In the genomic region with DNA sequence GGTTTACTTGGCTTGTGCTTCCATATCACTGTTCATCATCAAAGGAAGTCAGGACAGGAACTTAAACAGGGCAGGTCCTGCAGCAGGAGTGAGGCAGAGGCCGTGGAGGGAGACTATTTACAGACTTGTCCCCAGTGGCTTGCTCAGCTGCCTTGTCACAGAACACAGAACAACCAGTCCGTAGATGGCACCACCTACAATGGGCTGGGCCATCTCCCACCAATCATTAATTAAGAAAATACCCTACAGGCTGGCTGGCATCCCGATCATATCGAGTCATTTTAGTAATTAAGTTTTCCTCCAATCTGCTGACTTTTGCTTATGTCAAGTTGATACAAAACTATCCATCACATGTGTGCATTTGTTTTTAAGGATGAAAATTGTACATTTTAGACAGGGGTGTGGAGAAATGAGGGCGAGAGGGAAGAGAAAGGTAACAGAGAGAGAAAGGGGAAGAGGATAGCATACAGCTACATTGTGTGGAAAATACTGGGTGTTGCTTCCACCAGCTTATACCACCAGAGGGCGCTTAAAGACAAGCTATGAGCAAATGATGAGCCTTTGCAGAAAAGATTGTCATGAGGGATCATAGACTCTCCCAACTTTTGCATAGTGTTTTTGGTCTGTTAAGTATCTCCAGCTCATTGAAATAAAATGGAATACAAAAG, we compare ENCODE assay signal across 9 mouse cellular contexts. TPM values are rescaled to one million over a fixed set of nuclear protein-coding genes. Genes with fewer than 3 reads are reported as not detected.
DNase-seq lines count a peak whose midpoint lies in the region; ATAC-seq and TF ChIP-seq lines count a peak whose summit lies in the region.
"Had no signal": no experiment of that assay in that cellular context is flagged by ENCODE, and none has a peak within 500 bp of the region (broad histone marks: within the 10 kb centered on the region; RNA-seq: fewer than 3 reads in every experiment).

No protein-coding gene starts in this region.

- TF ChIP-seq POLR2A in brain, embryonic 14.5 days (IDR thresholded peaks at IDR 0.05; ENCODE audit: borderline replicate concordance, extremely low read depth, insufficient read depth, insufficient read length, poor library complexity, severe bottlenecking) = no peak

- ATAC-seq in forebrain, embryonic 11.5 days (replicated peaks; ENCODE audit: low FRiP score) = peak; percentile 77
- peak; percentile 37; the same call in 1 of the 2 replicates for ATAC-seq in lung, embryonic 14.5 days (ENCODE audit: insufficient read depth)
- peak; percentile 71 for ATAC-seq in neural tube, embryonic 15.5 days (ENCODE audit: low FRiP score)

- no peaks in the 10 kb centered on the region for H3K9me3 ChIP-seq in forebrain, embryonic 11.5 days (ENCODE audit: control insufficient read depth, low read length)
- H3K9me3 ChIP-seq in hindbrain, embryonic 10.5 days = no peaks in the 10 kb centered on the region
- H3K9me3 ChIP-seq in lung, embryonic 14.5 days (ENCODE audit: low read depth, low read length) = no peaks in the 10 kb centered on the region
- no peaks in the 10 kb centered on the region for H3K9me3 ChIP-seq in neural tube, embryonic 15.5 days (replicated peaks)
- H3K9me3 ChIP-seq: embryonic facial prominence, embryonic 15.5 days had no signal

- H3K27ac ChIP-seq in forebrain, embryonic 11.5 days (ENCODE audit: low read depth, low read length) = no peak overlapping the region
- no peak overlapping the region for H3K27ac ChIP-seq in hindbrain, embryonic 10.5 days
- no peak overlapping the region for H3K27ac ChIP-seq in lung, embryonic 14.5 days (ENCODE audit: low read depth)
- H3K27ac ChIP-seq in neural tube, embryonic 15.5 days (replicated peaks) = no peak overlapping the region
- H3K27ac ChIP-seq: embryonic facial prominence, embryonic 15.5 days had no signal

- no peaks in the 10 kb centered on the region for H3K27me3 ChIP-seq in forebrain, embryonic 11.5 days (ENCODE audit: control insufficient read depth, insufficient read depth, low read length)
- no peaks in the 10 kb centered on the region for H3K27me3 ChIP-seq in hindbrain, embryonic 10.5 days (ENCODE audit: insufficient read depth, poor library complexity, severe bottlenecking)
- H3K27me3 ChIP-seq in lung, embryonic 14.5 days (ENCODE audit: insufficient read depth, low read length) = no peaks in the 10 kb centered on the region
- H3K27me3 ChIP-seq in neural tube, embryonic 15.5 days (replicated peaks) = no peaks in the 10 kb centered on the region
- H3K27me3 ChIP-seq: embryonic facial prominence, embryonic 15.5 days had no signal

- TF ChIP-seq CTCF in brain, embryonic 14.5 days (IDR thresholded peaks at IDR 0.05; ENCODE audit: borderline replicate concordance, extremely low read depth, insufficient read depth, insufficient read length) = peak; percentile 81; the same call in 1 of the 2 replicates
- peak; percentile 88 for TF ChIP-seq CTCF in lung, embryonic 14.5 days (IDR thresholded peaks at IDR 0.05; ENCODE audit: low read depth)

- no peaks in the 10 kb centered on the region for H3K4me1 ChIP-seq in forebrain, embryonic 11.5 days (replicated peaks; ENCODE audit: control insufficient read depth, insufficient read depth, low read length)
- peaks cover 7% of the 10 kb centered on the region; the same call in 1 of the 2 replicates for H3K4me1 ChIP-seq in hindbrain, embryonic 10.5 days (replicated peaks)
- no peaks in the 10 kb centered on the region for H3K4me1 ChIP-seq in lung, embryonic 14.5 days (ENCODE audit: insufficient read depth)
- peaks cover 16% of the 10 kb centered on the region; the same call in 1 of the 2 replicates for H3K4me1 ChIP-seq in neural tube, embryonic 15.5 days

- WGBS in forebrain, embryonic 11.5 days = 35% methylated on average over 6 of the region's 6 CpGs
- 35% methylated on average over 6 of the region's 6 CpGs for WGBS in hindbrain, embryonic 10.5 days
- WGBS in lung, embryonic 14.5 days = 29% methylated on average over 6 of the region's 6 CpGs
- WGBS in neural tube, embryonic 15.5 days = 24% methylated on average over 6 of the region's 6 CpGs

- no peak overlapping the region for H3K9ac ChIP-seq in forebrain, embryonic 11.5 days (ENCODE audit: low read length)
- no peak overlapping the region for H3K9ac ChIP-seq in lung, embryonic 14.5 days
- no peak overlapping the region for H3K9ac ChIP-seq in neural tube, embryonic 15.5 days (replicated peaks)
- H3K9ac ChIP-seq: embryonic facial prominence, embryonic 15.5 days had no signal

- no peak overlapping the region for H3K4me3 ChIP-seq in forebrain, embryonic 11.5 days (ENCODE audit: low read depth, low read length)
- H3K4me3 ChIP-seq in hindbrain, embryonic 10.5 days = no peak overlapping the region
- no peak overlapping the region for H3K4me3 ChIP-seq in lung, embryonic 14.5 days (ENCODE audit: low read depth, low read length)
- H3K4me3 ChIP-seq in neural tube, embryonic 15.5 days (replicated peaks) = 0 out of 2 replicates have a peak overlapping the region, but pooled peaks have one; percentile 8
- H3K4me3 ChIP-seq: embryonic facial prominence, embryonic 15.5 days had no signal

- H3K4me2 ChIP-seq in forebrain, embryonic 11.5 days (ENCODE audit: low read depth, low read length, severe bottlenecking) = no peak overlapping the region
- H3K4me2 ChIP-seq in lung, embryonic 14.5 days = no peak overlapping the region
- peak overlapping the region; percentile 30 for H3K4me2 ChIP-seq in neural tube, embryonic 15.5 days
- H3K4me2 ChIP-seq: embryonic facial prominence, embryonic 15.5 days had no signal

- DNase-seq in CD8-positive naive resting alpha-beta T cell, adult 2 months (ENCODE audit: low read depth in 2 of 2, low spot score in 2 of 2) = peak; percentile 63 to 67
- peak; percentile 91 for DNase-seq in brain, embryonic 14.5 days (ENCODE audit: low read depth)
- peak; percentile 79 for DNase-seq in forebrain, embryonic 11.5 days (ENCODE audit: low spot score)
- peak; percentile 68 for DNase-seq in hindbrain, embryonic 10.5 days (ENCODE audit: low spot score)
- DNase-seq in layer of hippocampus, adult 8-10 months (ENCODE audit: low spot score in 2 of 2) = peak; percentile 83 to 93
- peak; percentile 94 for DNase-seq in lung, embryonic 14.5 days
- peak; percentile 10 to 26 for DNase-seq in thymus, adult 18-20 months

- no peaks in the 10 kb centered on the region for H3K36me3 ChIP-seq in forebrain, embryonic 11.5 days (ENCODE audit: control insufficient read depth, insufficient read depth, low read length)
- no peaks in the 10 kb centered on the region for H3K36me3 ChIP-seq in hindbrain, embryonic 10.5 days
- H3K36me3 ChIP-seq in lung, embryonic 14.5 days (ENCODE audit: insufficient read depth) = no peaks in the 10 kb centered on the region
- H3K36me3 ChIP-seq in neural tube, embryonic 15.5 days = no peaks in the 10 kb centered on the region
- H3K36me3 ChIP-seq: embryonic facial prominence, embryonic 15.5 days had no signal

RNA-seq across cellular contexts. Expression of gene Asb5, which starts 21.8 kb away (rescaled TPM):
- 1.6 and 2.0 TPM in 2 replicates for polyA plus RNA-seq in brain, embryonic 14.5 days (2012; rRNA removed)
- polyA plus RNA-seq in forebrain, embryonic 11.5 days (2014; fragmentation: Nextera tagmentation; extraction: Ambion mirVana) = 4.2 and 8.2 TPM in 2 replicates
- 4.2 and 6.3 TPM in 2 replicates for polyA plus RNA-seq in hindbrain, embryonic 10.5 days (2016; fragmentation: Nextera tagmentation; extraction: Ambion mirVana)
- total RNA-seq in layer of hippocampus, adult 8-10 months (2022) = 1 to 10 TPM in 3 of 4 experiments, under 1 TPM in 1; 0.83 to 2.0 (median 1.3) TPM
- polyA plus RNA-seq in lung, embryonic 14.5 days (2014; fragmentation: Nextera tagmentation; extraction: Ambion mirVana) = 6.0 and 7.7 TPM in 2 replicates
- 3.9 and 7.3 TPM in 2 replicates for polyA plus RNA-seq in neural tube, embryonic 15.5 days (2015; fragmentation: Nextera tagmentation; extraction: Ambion mirVana)

RNA-seq across cellular contexts. Expression of gene Spcs3, which starts 22.2 kb away (rescaled TPM):
- 22.6 and 26.9 TPM in 2 replicates for polyA plus RNA-seq in brain, embryonic 14.5 days (2012; rRNA removed)
- polyA plus RNA-seq in forebrain, embryonic 11.5 days (2014; fragmentation: Nextera tagmentation; extraction: Ambion mirVana) = 84.3 and 85.8 TPM in 2 replicates
- polyA plus RNA-seq in hindbrain, embryonic 10.5 days (2016; fragmentation: Nextera tagmentation; extraction: Ambion mirVana) = 61.9 and 85.7 TPM in 2 replicates
- 10 to 100 TPM; 42.9 to 56.3 (median 49.4) TPM for total RNA-seq in layer of hippocampus, adult 8-10 months (2022)
- 87.8 and 92.9 TPM in 2 replicates for polyA plus RNA-seq in lung, embryonic 14.5 days (2014; fragmentation: Nextera tagmentation; extraction: Ambion mirVana)
- polyA plus RNA-seq in neural tube, embryonic 15.5 days (2015; fragmentation: Nextera tagmentation; extraction: Ambion mirVana) = 44.6 and 55.1 TPM in 2 replicates

Comparison
In these comparisons a context has a peak if more than half of its experiments do, and no peak if none do; other contexts are left out.
1. DNase-seq: peak in every context shown above with its lines; median percentile 94 in lung, embryonic 14.5 days; 91 in brain, embryonic 14.5 days; 88 in layer of hippocampus, adult 8-10 months; 79 in forebrain, embryonic 11.5 days; 68 in hindbrain, embryonic 10.5 days; 65 in CD8-positive naive resting alpha-beta T cell, adult 2 months; 18 in thymus, adult 18-20 months.